Mouse (Mus musculus) heart, adult 2 months (tissue): Measurements from ENCODE around the gene Ostf1.

ENCODE experiments used
- CTCF ChIP-seq: fragments of 200-600 bp; IDR thresholded peaks from 2 replicates; pipeline ENCODE4 v1.8.1; 2022; ENCODE audit warnings: antibody characterized with exemption, mild to moderate bottlenecking, moderate library complexity
- POLR2A ChIP-seq: fragments of 200-500 bp; IDR thresholded peaks from 2 replicates; pipeline ENCODE4 v1.6.1; 2011; ENCODE audit warnings: mild to moderate bottlenecking, low read depth, low read length, control low read depth; ENCODE audit not compliant: insufficient read depth

DNA sequence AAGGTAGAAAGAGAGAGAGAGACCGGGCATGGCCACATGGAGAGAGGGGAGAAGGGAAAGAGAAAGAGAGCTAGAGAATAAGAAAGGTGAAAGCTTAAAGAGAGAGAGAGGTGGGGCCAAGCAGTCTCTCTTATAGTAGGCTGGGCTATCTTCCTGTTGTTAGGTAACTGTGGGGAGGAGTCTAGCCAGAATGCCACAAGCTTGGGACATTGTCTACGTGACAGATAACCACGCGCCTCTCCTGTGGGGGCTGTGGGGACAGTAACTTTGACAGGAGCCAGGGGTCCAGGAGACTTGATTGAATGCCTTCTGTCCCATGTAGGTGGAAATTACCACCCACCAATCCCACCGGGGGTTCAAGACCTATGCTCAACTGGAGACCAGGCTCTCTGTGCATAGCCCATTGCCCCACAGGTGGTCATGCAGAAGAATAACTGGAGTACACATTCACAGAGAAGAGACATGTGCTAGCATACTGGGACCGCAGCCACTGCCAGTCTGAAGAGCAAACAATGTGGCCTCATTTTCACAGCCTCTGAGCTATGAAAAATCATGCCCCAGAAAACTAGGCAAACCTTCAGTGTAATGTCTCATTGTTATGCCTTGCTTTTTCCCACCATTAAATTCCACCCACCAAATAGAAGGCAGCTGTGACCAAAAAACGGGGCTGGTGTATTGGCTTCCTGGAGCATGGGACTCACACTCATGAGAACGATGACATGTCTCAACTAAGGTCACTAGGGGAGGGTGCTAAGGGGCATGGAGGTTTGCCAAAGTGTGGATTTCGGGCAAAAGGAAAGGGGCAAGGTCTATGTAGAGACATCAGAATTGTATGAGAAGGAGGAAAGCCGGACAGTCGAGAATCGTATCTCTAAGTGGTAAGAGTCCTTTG, 63.4 kb downstream of the Ostf1 start:
- no peak for TF ChIP-seq CTCF
- no peak for TF ChIP-seq POLR2A
